Mouse (Mus musculus) limb, embryonic 10.5 days (tissue): ENCODE data around the gene Klhdc7b. TPM values are rescaled to one million over a fixed set of nuclear protein-coding genes. Genes with fewer than 3 reads are reported as not detected.
A peak's percentile ranks its signal among the peaks of the same experiment; 100 is the strongest.
"Not testable (repeated sequence)": the region's sequence is repeated elsewhere in the genome, so short reads cannot be mapped to it uniquely, and the experiment has no call there.

Experiments used
- DNase-seq: peaks from one replicate; pipeline ENCODE4 v3.0.0-alpha.2; 2017; ENCODE audit warnings: low spot score
- H3K27ac ChIP-seq: fragments of 300-500 bp; sonication (generic); 2 replicates; pipeline ENCODE4 v1.5.1; 2016; ENCODE audit warnings: mild to moderate bottlenecking
- H3K27me3 ChIP-seq: fragments of 300-500 bp; sonication (generic); 2 replicates; pipeline ENCODE4 v1.6.1; 2016; ENCODE audit warnings: low read depth, mild to moderate bottlenecking; ENCODE audit not compliant: poor library complexity, severe bottlenecking
- H3K36me3 ChIP-seq: fragments of 300-500 bp; sonication (generic); 2 replicates; pipeline ENCODE4 v1.6.1; 2016; ENCODE audit warnings: mild to moderate bottlenecking, moderate library complexity
- H3K4me1 ChIP-seq: fragments of 300-500 bp; sonication (generic); 2 replicates; pipeline ENCODE4 v1.6.1; 2016
- H3K4me3 ChIP-seq: fragments of 300-500 bp; sonication (generic); 2 replicates; pipeline ENCODE4 v1.5.1; 2016; ENCODE audit warnings: mild to moderate bottlenecking, moderate library complexity
- H3K9me3 ChIP-seq: fragments of 300-500 bp; sonication (generic); replicated peaks from 2 replicates; pipeline ENCODE4 v1.6.1; 2016; ENCODE audit warnings: mild to moderate bottlenecking
- WGBS: fragments of 180-500 bp; shearing (Covaris S2); methylation state at CpG from one replicate; pipeline ENCODE4 v1.1.7; 2016; 5-methylcytosine and 5-hydroxymethylcytosine counted together
- polyA plus RNA-seq: library from polyadenylated mRNA; unstranded; fragments of >200 nt; fragmentation: Nextera tagmentation; extraction: Ambion mirVana; gene quantifications from 2 replicates; pipeline ENCODE4 v1.2.1, GENCODE M21; 2016

The Klhdc7b gene
- polyA plus RNA-seq, 1 experiment from 2014 or later, result 0.08 TPM

- peaks cover 14% of the 10 kb centered on the region for H3K36me3 ChIP-seq
- no peaks in the 10 kb centered on the region for H3K4me1 ChIP-seq
- 88% methylated on average over 8 of the region's 8 CpGs for WGBS
- H3K9me3 ChIP-seq, result no peaks in the 10 kb centered on the region
- no peak for DNase-seq
- no peak overlapping the region for H3K27ac ChIP-seq
- H3K4me3 ChIP-seq, result no peak overlapping the region
- H3K27me3 ChIP-seq, result no peaks in the 10 kb centered on the region
These were observed 30.6 kb downstream of the Klhdc7b start for GRCm38 (mm10) chr15:89415282-89415681.

DNA sequence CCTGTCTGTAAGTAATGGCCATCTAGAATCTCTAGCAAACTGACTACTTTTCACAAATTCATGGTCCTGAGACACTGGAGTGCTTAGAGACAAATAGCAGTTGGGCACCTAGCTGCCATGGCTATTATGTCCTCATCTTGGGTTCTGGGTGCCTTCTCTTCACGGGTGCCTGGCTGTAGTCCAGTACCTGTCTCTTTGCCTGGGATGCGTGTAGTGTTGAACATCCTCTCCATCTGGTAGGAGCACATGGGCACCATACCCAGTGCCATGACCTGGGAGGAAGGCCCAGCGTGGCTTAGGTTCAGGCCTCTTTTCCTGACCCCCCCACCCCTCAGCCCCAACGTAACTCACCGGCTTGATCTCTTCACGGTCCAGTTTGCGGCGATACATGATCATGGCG is 37.2 kb downstream of the Klhdc7b start:
- no peaks in the 10 kb centered on the region for H3K27me3 ChIP-seq
- no peaks in the 10 kb centered on the region for H3K9me3 ChIP-seq
- no peak overlapping the region for H3K4me3 ChIP-seq
- no peak for DNase-seq
- H3K27ac ChIP-seq, result no peak overlapping the region
- 93% methylated on average over 9 of the region's 9 CpGs for WGBS
- peaks cover 21% of the 10 kb centered on the region for H3K4me1 ChIP-seq
- peaks cover 31% of the 10 kb centered on the region for H3K36me3 ChIP-seq

DNA sequence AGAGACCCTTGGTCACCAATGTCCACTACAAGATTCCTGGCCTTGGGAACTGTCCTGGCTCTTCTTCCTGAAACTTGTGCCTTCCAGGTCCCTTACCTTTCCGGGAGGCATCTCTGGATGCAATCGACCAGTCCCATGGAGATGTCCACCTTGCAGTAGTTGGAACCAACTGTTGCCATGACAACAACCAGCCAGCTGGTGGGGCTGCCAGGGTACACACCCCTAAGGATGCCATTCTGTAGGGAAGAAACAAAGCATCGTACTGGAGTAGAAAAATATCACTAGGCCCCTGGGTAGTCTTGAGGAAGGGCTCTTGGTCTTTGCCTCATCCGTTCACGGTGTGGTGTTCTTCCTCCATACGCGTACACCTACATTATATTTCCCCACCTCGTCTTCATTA is 39.9 kb downstream of the Klhdc7b start:
- DNase-seq, result no peak
- Histone ChIP-seq H3K4me1 (peaks cover 32% of the 10 kb centered on the region), H3K4me3 (no peak overlapping the region; the same call in 1 of the 2 replicates), H3K27ac (no peak overlapping the region), H3K36me3 (peaks cover 35% of the 10 kb centered on the region), H3K27me3 (no peaks in the 10 kb centered on the region), H3K9me3 (no peaks in the 10 kb centered on the region)
- WGBS, result 85% methylated on average over 8 of the region's 8 CpGs

DNA sequence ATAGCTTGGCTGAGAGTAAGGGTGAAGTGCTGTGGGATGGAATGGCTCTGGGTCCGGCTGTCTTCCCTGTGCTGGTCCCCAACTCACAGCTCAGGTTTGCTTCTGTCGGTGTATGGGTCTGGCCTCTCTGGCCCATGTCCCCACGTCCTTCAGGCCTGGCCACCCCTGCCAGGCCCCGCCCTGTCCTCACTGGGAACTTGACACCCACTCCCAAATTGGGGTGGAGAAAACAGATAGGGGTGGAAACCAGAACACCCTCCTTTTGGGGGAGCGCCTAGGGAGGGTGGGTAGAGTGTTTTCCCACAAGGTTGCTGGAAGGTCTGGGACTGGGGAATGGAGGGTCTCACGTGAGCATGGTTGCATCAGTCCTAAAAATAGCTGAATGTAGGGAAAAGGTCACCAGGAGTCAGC is 41.0 kb downstream of the Klhdc7b start, which contains the start of gene Cpt1b:
Gene Cpt1b, minus strand, starts transcription at position 153 of the 411 bp plus-strand sequence.
- 18% methylated on average over 6 of the region's 6 CpGs for WGBS
- DNase-seq, result no peak
- H3K4me1 ChIP-seq, result peaks cover 32% of the 10 kb centered on the region
- H3K36me3 ChIP-seq, result peaks cover 25% of the 10 kb centered on the region
- no peaks in the 10 kb centered on the region for H3K27me3 ChIP-seq
- H3K4me3 ChIP-seq, result peak within 1 kb of the TSS; percentile 33
- H3K27ac ChIP-seq, result no peak within 1 kb of the TSS
- H3K9me3 ChIP-seq, result no peaks in the 10 kb centered on the region

DNA sequence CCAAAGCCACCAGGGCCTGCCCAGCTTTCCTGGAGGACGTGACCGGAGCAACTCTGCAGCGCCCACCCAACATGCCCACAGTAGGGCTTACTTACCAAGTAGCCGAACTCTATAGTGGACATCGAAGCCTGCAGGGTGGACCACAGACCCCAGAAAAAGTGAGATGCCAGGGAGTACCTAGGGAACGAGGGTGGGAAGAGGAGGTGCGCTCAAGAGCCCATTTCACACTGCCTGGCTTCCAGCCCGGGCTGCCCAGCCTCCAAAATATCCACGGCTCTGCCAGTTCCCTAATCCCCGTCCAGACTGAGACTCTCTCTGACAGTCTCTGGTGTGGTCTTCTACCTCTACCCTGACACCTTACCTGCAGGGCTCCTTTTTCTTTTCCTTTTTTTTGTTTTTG is 42.0 kb downstream of the Klhdc7b start:
- WGBS, result 95% methylated on average over 10 of the region's 10 CpGs
- no peak overlapping the region for H3K27ac ChIP-seq
- peaks cover 25% of the 10 kb centered on the region for H3K36me3 ChIP-seq
- DNase-seq, result no peak
- H3K27me3 ChIP-seq, result no peaks in the 10 kb centered on the region
- H3K4me1 ChIP-seq, result peaks cover 32% of the 10 kb centered on the region
- no peaks in the 10 kb centered on the region for H3K9me3 ChIP-seq
- no peak overlapping the region for H3K4me3 ChIP-seq

DNA sequence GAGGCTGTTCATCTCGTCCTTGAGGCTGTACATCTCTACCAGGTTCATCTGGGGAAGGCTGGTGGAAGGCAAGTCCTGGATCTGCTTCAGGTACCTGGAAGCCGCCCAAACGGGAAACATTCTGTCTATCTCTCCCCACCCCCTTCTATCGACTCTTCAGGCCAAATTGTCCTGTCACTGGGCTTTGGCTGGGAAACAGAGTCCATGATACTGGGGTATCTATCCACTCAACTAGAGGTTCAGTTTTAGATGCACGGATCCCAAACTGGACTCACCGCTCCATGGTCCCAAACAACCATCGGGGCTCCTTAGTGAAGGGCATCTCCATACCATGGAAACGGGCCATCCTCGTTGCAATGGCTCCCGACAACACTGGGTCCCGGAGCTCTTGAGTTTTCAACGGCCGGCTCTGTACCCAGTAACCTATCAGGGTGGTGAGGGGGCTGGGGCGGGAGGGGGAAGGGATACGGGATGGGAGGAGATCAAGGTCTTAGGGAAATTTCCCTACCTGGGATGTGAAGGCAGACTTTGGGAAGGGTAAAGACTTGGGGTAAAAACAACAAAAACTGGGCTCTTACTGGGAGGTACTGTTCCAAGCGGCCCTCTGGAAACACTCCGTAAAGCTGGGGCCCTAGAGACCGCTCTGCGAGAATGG is 43.5 kb downstream of the Klhdc7b start:
- H3K9me3 ChIP-seq, result no peaks in the 10 kb centered on the region
- 82% methylated on average over 19 of the region's 19 CpGs for WGBS
- no peaks in the 10 kb centered on the region for H3K27me3 ChIP-seq
- H3K36me3 ChIP-seq, result peaks cover 25% of the 10 kb centered on the region
- DNase-seq, result no peak
- H3K27ac ChIP-seq, result no peak overlapping the region
- H3K4me1 ChIP-seq, result peaks cover 32% of the 10 kb centered on the region
- H3K4me3 ChIP-seq, result peak overlapping the region; percentile 88

DNA sequence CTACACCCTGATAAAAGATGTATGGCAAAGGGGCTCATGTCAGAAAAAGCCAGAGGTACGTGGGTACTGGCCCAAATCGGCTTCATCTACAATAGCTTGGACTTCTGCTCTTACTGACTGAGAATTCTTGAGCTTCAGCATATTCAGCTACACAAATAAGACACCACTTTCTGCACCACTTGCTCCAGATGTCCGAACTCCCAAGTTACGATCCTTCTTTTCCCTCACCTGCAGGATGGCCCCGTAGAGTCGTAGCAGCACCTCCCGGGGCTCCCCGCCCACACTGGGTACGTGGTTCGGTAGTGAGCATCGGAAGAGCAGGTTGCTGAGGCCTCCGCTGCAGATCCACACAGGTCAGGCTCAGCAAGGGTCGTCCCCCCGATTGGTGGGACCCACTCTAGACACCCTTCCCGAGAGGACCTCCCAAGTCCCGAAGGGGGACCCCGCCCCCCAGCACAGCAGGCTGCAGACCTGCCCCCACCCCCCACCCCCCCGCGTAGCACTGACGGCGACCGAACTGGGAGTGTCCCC is 44.2 kb downstream of the Klhdc7b start:
- Histone ChIP-seq H3K9me3 (no peaks in the 10 kb centered on the region), H3K27me3 (no peaks in the 10 kb centered on the region), H3K4me1 (peaks cover 32% of the 10 kb centered on the region), H3K27ac (peak overlapping the region; percentile 94), H3K4me3 (peak overlapping the region; percentile 88), H3K36me3 (peaks cover 25% of the 10 kb centered on the region)
- WGBS, result 6% methylated on average over 22 of the region's 22 CpGs
- no peak for DNase-seq

- peak; percentile 92 for DNase-seq
- H3K9me3 ChIP-seq, result no peaks in the 10 kb centered on the region
- WGBS, result 1% methylated on average over 70 of the region's 70 CpGs
These were observed 44.9 kb downstream of the Klhdc7b start, which contains the start of the genes C730034F03Rik, Gm44502 and Chkb for GRCm38 (mm10) chr15:89429352-89430221. Gene C730034F03Rik (plus strand): TSS chr15:89429589. Gene Gm44502 (minus strand): TSS chr15:89429696. Gene Chkb (minus strand): TSS chr15:89429908.

GRCm38 (mm10) chr15:89430341-89430740 is 45.6 kb downstream of the Klhdc7b start:
- Histone ChIP-seq H3K4me1 (peaks cover 24% of the 10 kb centered on the region), H3K9me3 (no peaks in the 10 kb centered on the region), H3K27me3 (no peaks in the 10 kb centered on the region), H3K36me3 (peaks cover 25% of the 10 kb centered on the region), H3K4me3 (peak overlapping the region; percentile 88), H3K27ac (peak overlapping the region; percentile 94; the same call in 1 of the 2 replicates)
- DNase-seq, result no peak
- WGBS, result 42% methylated on average over 6 of the region's 6 CpGs

More at GRCm38 (mm10) chr15:89429352-89430221, 44.9 kb downstream of the Klhdc7b start, which contains the start of the genes C730034F03Rik, Gm44502 and Chkb:
- Histone ChIP-seq H3K4me1 (peaks cover 32% of the 10 kb centered on the region), H3K27me3 (no peaks in the 10 kb centered on the region), H3K4me3 (peak within 1 kb of the TSS; percentile 88), H3K27ac (peak within 1 kb of the TSS; percentile 94), H3K36me3 (peaks cover 25% of the 10 kb centered on the region)

GRCm38 (mm10) chr15:89430771-89431170 is 46.1 kb downstream of the Klhdc7b start:
- not testable (repeated sequence) for H3K27ac ChIP-seq, H3K27me3 ChIP-seq, H3K9me3 ChIP-seq, H3K4me3 ChIP-seq, DNase-seq
- peaks cover 20% of the 10 kb centered on the region for H3K4me1 ChIP-seq
- peaks cover 24% of the 10 kb centered on the region for H3K36me3 ChIP-seq
- WGBS, result 84% methylated on average over 9 of the region's 9 CpGs

DNA sequence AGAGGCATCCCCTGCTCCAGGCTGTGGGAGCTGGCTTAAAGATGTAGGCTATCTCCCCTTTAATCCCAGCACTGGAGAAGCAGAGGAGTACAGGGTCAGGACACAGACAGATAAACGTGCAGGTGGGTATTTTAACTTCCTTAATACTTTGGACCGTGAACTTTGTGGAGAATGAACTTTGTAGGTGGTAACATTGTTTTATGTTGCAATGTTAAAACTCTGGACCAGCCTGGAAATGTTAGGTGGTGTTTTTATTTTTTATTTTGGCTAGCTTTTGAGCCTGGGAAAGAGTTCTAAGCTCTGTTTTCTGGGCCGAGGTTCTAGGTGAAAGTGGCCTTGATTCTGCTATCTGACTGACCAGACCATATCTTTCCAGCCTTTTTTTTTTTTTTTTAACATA is 46.6 kb downstream of the Klhdc7b start:
- Histone ChIP-seq H3K27ac (no peak overlapping the region), H3K36me3 (peaks cover 19% of the 10 kb centered on the region), H3K9me3 (no peaks in the 10 kb centered on the region), H3K4me3 (no peak overlapping the region), H3K27me3 (no peaks in the 10 kb centered on the region), H3K4me1 (peaks cover 15% of the 10 kb centered on the region)
- no peak for DNase-seq
- WGBS, result 90% methylated on average over 3 of the region's 3 CpGs

DNA sequence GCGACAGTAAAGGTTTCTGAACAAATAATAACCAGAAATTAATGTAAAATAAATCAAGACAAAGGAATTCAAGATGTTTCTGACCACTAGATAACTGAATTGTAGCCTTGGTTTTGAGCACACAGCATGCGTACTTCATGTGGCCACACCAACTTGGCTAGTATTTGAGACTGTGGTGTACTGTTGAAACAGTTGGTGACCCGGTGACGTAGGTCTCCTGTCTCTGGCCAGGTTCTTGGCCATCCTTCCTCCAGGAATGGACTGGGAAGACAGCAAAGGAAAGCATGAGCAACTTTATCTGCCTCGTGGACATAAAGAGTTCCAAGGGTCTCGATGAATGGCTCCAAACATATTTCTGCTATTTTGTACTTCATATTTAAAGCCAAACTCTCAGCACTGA is 47.1 kb downstream of the Klhdc7b start:
- no peak overlapping the region for H3K4me3 ChIP-seq
- H3K27ac ChIP-seq, result no peak overlapping the region
- peaks cover 13% of the 10 kb centered on the region for H3K36me3 ChIP-seq
- H3K9me3 ChIP-seq, result no peaks in the 10 kb centered on the region
- H3K4me1 ChIP-seq, result peaks cover 11% of the 10 kb centered on the region
- 92% methylated on average over 6 of the region's 6 CpGs for WGBS
- DNase-seq, result no peak
- H3K27me3 ChIP-seq, result no peaks in the 10 kb centered on the region
